Mouse (Mus musculus): ENCODE results near the gene Ecsit.

The Ecsit gene

GRCm38 (mm10) chr9:22051161-22051957 lies 33.9 kb downstream of the Ecsit start:
- peak; percentile 59 for DNase-seq (ENCODE audit: low spot score)

GRCm38 (mm10) chr9:22050351-22050889 lies 34.8 kb downstream of the Ecsit start:
- peak; percentile 88 for DNase-seq (ENCODE audit: low spot score)

- no peak for DNase-seq (ENCODE audit: low spot score)
Observed at GRCm38 (mm10) chr9:22049721-22050270, 35.4 kb downstream of the Ecsit start.

GRCm38 (mm10) chr9:22049315-22049714 lies 35.9 kb downstream of the Ecsit start:
- no peak for DNase-seq (ENCODE audit: low spot score)

GRCm38 (mm10) chr9:22047329-22047728 lies 37.9 kb downstream of the Ecsit start:
- DNase-seq (ENCODE audit: low spot score) = no peak

- DNase-seq (ENCODE audit: low spot score) = no peak
Observed at GRCm38 (mm10) chr9:22041832-22042231, 43.4 kb downstream of the Ecsit start.

GRCm38 (mm10) chr9:22037826-22038225 lies 47.4 kb downstream of the Ecsit start:
- DNase-seq (ENCODE audit: low spot score) = no peak

GRCm38 (mm10) chr9:22035300-22036044 lies 49.8 kb downstream of the Ecsit start:
- DNase-seq (ENCODE audit: low spot score) = no peak

- DNase-seq (ENCODE audit: low spot score) = no peak
Observed at GRCm38 (mm10) chr9:22030386-22030785, 54.9 kb downstream of the Ecsit start.

- no peak for DNase-seq (ENCODE audit: low spot score)
Observed at GRCm38 (mm10) chr9:22028467-22028866, 56.8 kb downstream of the Ecsit start.

- no peak for DNase-seq (ENCODE audit: low spot score)
Observed at GRCm38 (mm10) chr9:22024592-22024991, 60.6 kb downstream of the Ecsit start.
